Mouse (Mus musculus) myocyte (in vitro differentiated cells): ENCODE measurements around the gene Mapkapk2. TPM values are rescaled to one million over a fixed set of nuclear protein-coding genes. Genes with fewer than 3 reads are reported as not detected.

Source experiments
- H3K27me3 ChIP-seq: one replicate; pipeline ENCODE4 v1.6.1; 2011; ENCODE audit not compliant: control insufficient read depth, insufficient read depth, insufficient read length
- H3K36me3 ChIP-seq: one replicate; pipeline ENCODE4 v1.6.1; 2011; ENCODE audit not compliant: control insufficient read depth, insufficient read depth
- H3K4me2 ChIP-seq: one replicate; pipeline ENCODE4 v1.6.1; 2011; ENCODE audit warnings: low read depth, control low read depth
- H3K4me3 ChIP-seq: one replicate; pipeline ENCODE4 v1.5.1; 2011; ENCODE audit warnings: mild to moderate bottlenecking, control low read depth, moderate library complexity
- H3K79me2 ChIP-seq: one replicate; pipeline ENCODE4 v1.6.1; 2011; ENCODE audit not compliant: control insufficient read depth, insufficient read depth
- H3ac ChIP-seq: one replicate; pipeline ENCODE4 v1.6.1; 2011; ENCODE audit not compliant: control insufficient read depth, insufficient read length
- CEBPB ChIP-seq: IDR thresholded peaks from 2 replicates; pipeline ENCODE4 v1.6.1; 2011; ENCODE audit warnings: mild to moderate bottlenecking, moderate library complexity; ENCODE audit not compliant: poor library complexity, insufficient read depth, severe bottlenecking
- E2F4 ChIP-seq: IDR thresholded peaks from one replicate; pipeline ENCODE4 v1.6.1; 2011; ENCODE audit warnings: mild to moderate bottlenecking, control low read depth, moderate library complexity; ENCODE audit not compliant: insufficient read depth
- MAX ChIP-seq: IDR thresholded peaks from one replicate; pipeline ENCODE4 v1.6.1; 2011; ENCODE audit warnings: low read depth, mild to moderate bottlenecking, control low read depth
- MYOD1 ChIP-seq, 3 experiments: IDR thresholded peaks; one replicate each; pipeline ENCODE4 v1.6.1; 2011; ENCODE audit warnings: control low read depth in 2 of 3, low read depth in 2 of 3, mild to moderate bottlenecking in 2 of 3, moderate library complexity in 1 of 3; ENCODE audit not compliant: insufficient read length in 2 of 3, control insufficient read depth in 1 of 3
- MYOG ChIP-seq, 3 experiments: IDR thresholded peaks; one replicate each; pipeline ENCODE4 v1.6.1; 2011; ENCODE audit warnings: control low read depth in 2 of 3, low read depth in 2 of 3, mild to moderate bottlenecking in 2 of 3; ENCODE audit not compliant: insufficient read length in 2 of 3, control insufficient read depth in 1 of 3, insufficient read depth in 1 of 3
- POLR2A ChIP-seq: IDR thresholded peaks from one replicate; pipeline ENCODE4 v1.6.1; 2011; ENCODE audit warnings: low read depth, mild to moderate bottlenecking, control low read depth, moderate library complexity; ENCODE audit not compliant: insufficient read length
- POLR2AphosphoS2 ChIP-seq: IDR thresholded peaks from one replicate; pipeline ENCODE4 v1.6.1; 2011; ENCODE audit warnings: low read depth, control low read depth; ENCODE audit not compliant: insufficient read length
- REST ChIP-seq: IDR thresholded peaks from one replicate; pipeline ENCODE4 v1.6.1; 2011; ENCODE audit warnings: mild to moderate bottlenecking, control low read depth, moderate library complexity; ENCODE audit not compliant: insufficient read depth, insufficient read length
- SRF ChIP-seq: IDR thresholded peaks from one replicate; pipeline ENCODE4 v1.6.1; 2011; ENCODE audit warnings: low read depth; ENCODE audit not compliant: control insufficient read depth, insufficient read length
- TCF12 ChIP-seq: IDR thresholded peaks from one replicate; pipeline ENCODE4 v1.6.1; 2011; ENCODE audit warnings: mild to moderate bottlenecking, control low read depth; ENCODE audit not compliant: poor library complexity, insufficient read depth, severe bottlenecking
- TCF3 ChIP-seq: IDR thresholded peaks from one replicate; pipeline ENCODE4 v1.6.1; 2011; ENCODE audit warnings: low read depth, control low read depth; ENCODE audit not compliant: insufficient read length
- USF1 ChIP-seq: IDR thresholded peaks from one replicate; pipeline ENCODE4 v1.6.1; 2011; ENCODE audit warnings: low read depth, mild to moderate bottlenecking, control low read depth, moderate library complexity
- polyA plus RNA-seq: library from polyadenylated mRNA; unstranded; fragments of >200 nt; fragmentation: generic; extraction: Trizol; gene quantifications from one replicate; pipeline ENCODE4 v1.2.1, GENCODE M21; 2012; ENCODE audit warnings: missing spikeins

Gene Mapkapk2
- polyA plus RNA-seq, 1 experiment: 123 TPM

DNA sequence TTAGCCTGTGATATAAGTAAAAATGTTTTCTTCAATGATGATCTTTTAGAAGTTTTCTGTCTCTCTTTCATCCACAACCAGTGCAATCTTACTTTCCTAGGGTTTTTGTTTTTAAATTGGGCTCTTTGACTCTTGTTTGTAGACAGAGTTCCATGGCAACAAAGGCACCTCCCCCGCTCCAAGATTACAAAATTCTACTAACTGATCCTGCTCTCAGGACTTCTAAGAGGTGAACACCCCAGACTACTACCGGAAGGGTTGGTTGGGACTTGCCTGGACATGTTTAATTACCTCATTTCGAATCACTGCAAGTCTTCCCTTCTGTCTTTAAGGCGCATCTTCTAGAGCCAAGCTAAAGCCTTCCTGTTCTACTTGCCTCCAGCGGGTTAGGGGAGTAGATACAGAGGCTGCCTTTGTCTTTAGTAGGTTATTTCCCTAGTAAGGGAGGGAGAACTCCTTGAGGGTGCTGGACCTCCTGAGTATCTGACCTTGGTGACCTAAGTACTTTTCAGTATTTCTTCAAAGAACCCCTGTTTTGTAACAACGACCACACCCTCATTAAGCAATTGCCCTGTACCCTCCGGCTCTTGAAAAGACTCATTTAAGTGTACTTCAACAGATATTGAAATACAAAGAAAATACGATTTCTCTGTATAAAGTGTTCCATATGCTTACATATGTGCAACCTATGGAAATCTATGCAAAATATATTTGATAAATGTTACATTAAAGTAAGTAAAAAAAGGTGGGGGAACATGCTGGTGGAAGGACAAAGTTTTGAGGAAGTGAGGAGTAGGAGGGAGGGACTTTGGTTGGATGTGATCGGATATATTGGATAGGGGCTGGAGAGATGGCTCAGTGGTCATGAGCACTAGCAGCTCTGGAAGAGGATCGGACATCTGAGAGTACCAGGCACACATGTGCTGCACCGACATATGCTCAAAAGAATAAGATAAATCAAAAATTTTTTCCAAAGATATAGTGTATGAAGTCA is 41.8 kb upstream of the Mapkapk2 start:
- Histone ChIP-seq H3K4me3 (peak overlapping the region; percentile 57), H3K36me3 (no peaks in the 10 kb centered on the region), H3ac (no peak overlapping the region), H3K79me2 (no peaks in the 10 kb centered on the region), H3K27me3 (no peaks in the 10 kb centered on the region), H3K4me2 (peak overlapping the region; percentile 90)
- TF ChIP-seq SRF (no peak), MYOG (IDR thresholded peaks at IDR 0.05; ENCODE audit: control insufficient read depth in 1 of 3, insufficient read depth in 1 of 3, insufficient read length in 2 of 3, low read depth in 2 of 3) (no peak), MYOD1 (IDR thresholded peaks at IDR 0.05; ENCODE audit: control insufficient read depth in 1 of 3, insufficient read length in 2 of 3, low read depth in 2 of 3) (no peak), POLR2A (no peak)

DNA sequence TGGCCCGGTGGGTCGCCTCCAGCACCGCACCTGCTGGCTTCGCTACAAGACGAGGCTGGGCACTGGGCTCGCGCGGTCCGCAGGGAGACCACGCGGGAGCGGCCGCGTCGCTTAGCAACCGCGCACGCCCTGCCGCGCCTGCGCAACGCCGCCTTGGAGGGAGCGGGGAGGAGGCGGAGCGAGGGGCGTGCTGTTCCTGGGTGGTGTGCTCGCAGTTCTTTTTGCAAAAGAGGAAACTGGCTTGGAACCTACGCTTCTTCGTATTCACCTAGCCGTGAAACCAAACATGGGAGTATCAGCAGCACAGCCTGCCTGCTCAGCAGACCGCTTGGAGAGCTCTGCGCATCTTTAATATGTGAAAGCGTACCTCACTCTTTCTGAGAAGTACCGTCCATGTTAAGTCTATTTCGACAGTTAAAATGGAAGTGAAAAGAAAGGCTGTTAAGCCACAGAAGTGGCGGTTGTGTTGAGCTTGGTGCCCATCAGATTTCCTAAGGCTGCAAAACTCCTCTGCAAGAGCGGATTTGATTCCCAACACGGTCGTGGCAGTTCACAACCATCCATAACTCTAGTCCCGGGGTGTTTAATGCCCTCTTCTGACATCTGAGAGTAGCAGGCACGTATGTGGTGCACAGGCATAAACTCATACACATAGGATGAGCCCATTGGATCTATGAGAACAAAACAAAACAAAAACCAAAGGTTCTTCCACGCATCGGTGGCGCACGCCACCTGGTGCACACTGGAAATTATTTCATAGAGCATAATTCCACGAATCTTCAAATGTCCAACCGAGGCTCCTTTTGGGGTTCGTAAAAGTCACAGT is 40.8 kb upstream of the Mapkapk2 start, which contains the start of gene Dyrk3:
TSS of gene Dyrk3 (minus strand) at position 150 of the 826 bp plus-strand sequence.
- no peaks in the 10 kb centered on the region for H3K36me3 ChIP-seq
- H3ac ChIP-seq: peak within 1 kb of the TSS; percentile 12
- H3K4me3 ChIP-seq: peak within 1 kb of the TSS; percentile 57
- H3K4me2 ChIP-seq: peak within 1 kb of the TSS; percentile 90
- no peaks in the 10 kb centered on the region for H3K27me3 ChIP-seq
- TF ChIP-seq MAX (no peak), USF1 (no peak), MYOD1 (IDR thresholded peaks at IDR 0.05; ENCODE audit: control insufficient read depth in 1 of 3, insufficient read length in 2 of 3, low read depth in 2 of 3) (peak in 1 of 3 experiments; percentile 25), E2F4 (no peak), CEBPB (no peak), MYOG (IDR thresholded peaks at IDR 0.05; ENCODE audit: control insufficient read depth in 1 of 3, insufficient read depth in 1 of 3, insufficient read length in 2 of 3, low read depth in 2 of 3) (peak in 1 of 3 experiments; percentile 47), POLR2A (peak; percentile 66), POLR2AphosphoS2 (peak; percentile 66), SRF (no peak), TCF12 (no peak), REST (no peak), TCF3 (no peak)
- H3K79me2 ChIP-seq: no peaks in the 10 kb centered on the region

DNA sequence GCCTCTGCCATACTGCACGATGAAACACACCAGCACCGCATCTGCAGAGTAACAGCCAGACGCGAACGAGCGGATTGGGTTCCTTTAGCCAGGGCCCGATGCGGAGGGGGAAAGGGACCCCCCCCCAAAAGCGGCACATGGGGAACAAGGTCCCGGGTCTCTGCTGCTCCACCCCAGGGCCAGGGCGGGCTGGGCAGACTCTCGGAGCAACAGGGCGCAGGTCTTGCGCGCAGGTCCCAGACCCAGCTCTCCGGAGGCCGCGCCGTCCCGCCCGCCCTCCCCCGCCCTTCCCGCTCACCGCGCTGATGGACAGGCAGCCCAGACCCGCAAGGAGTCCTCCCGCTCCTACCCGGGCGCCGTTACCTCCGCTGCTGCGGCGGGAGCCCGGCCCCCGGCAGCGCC is 40.1 kb upstream of the Mapkapk2 start:
- H3K4me3 ChIP-seq: peak overlapping the region; percentile 57
- H3K27me3 ChIP-seq: no peaks in the 10 kb centered on the region
- H3K4me2 ChIP-seq: peak overlapping the region; percentile 63
- no peaks in the 10 kb centered on the region for H3K79me2 ChIP-seq
- TF ChIP-seq MAX (no peak), MYOG (IDR thresholded peaks at IDR 0.05; ENCODE audit: control insufficient read depth in 1 of 3, insufficient read depth in 1 of 3, insufficient read length in 2 of 3, low read depth in 2 of 3) (no peak), MYOD1 (IDR thresholded peaks at IDR 0.05; ENCODE audit: control insufficient read depth in 1 of 3, insufficient read length in 2 of 3, low read depth in 2 of 3) (no peak)
- H3ac ChIP-seq: peak overlapping the region; percentile 12
- H3K36me3 ChIP-seq: no peaks in the 10 kb centered on the region

DNA sequence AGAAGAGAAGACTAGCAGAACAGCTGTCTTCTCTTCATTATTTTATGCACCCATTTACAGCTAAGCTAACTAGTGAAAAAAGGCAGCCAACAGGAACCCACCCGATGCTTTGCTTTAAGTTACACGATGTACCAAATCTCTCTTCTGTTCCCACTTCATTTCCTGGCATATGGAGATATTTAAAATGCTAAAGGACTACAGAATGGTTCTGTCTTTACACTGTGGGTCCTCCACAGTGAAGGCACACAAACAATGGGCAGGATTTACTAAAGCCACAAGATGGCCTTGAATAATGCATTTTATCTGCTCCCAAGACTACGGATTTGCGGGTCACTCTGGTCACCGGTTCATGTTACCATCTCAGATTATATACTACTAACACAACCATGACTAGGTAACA is 39.5 kb upstream of the Mapkapk2 start:
- Histone ChIP-seq H3K79me2 (no peaks in the 10 kb centered on the region), H3ac (no peak overlapping the region), H3K4me2 (peak overlapping the region; percentile 63), H3K36me3 (no peaks in the 10 kb centered on the region), H3K27me3 (no peaks in the 10 kb centered on the region), H3K4me3 (peak overlapping the region; percentile 57)
- TF ChIP-seq TCF12: no peak
- no peak for TF ChIP-seq CEBPB
- no peak for TF ChIP-seq POLR2A
- TF ChIP-seq MYOD1 (IDR thresholded peaks at IDR 0.05; ENCODE audit: control insufficient read depth in 1 of 3, insufficient read length in 2 of 3, low read depth in 2 of 3): no peak
- no peak for TF ChIP-seq POLR2AphosphoS2
- TF ChIP-seq TCF3: no peak
- no peak for TF ChIP-seq E2F4
- no peak for TF ChIP-seq MYOG (IDR thresholded peaks at IDR 0.05; ENCODE audit: control insufficient read depth in 1 of 3, insufficient read depth in 1 of 3, insufficient read length in 2 of 3, low read depth in 2 of 3)
- TF ChIP-seq REST: no peak
- no peak for TF ChIP-seq SRF
- TF ChIP-seq MAX: no peak
- no peak for TF ChIP-seq USF1
